Mouse (Mus musculus) small intestine, adult 2 months (tissue): ENCODE results near the gene Btnl1.

Source experiments
- CTCF ChIP-seq: fragments of 200-500 bp; IDR thresholded peaks from 2 replicates; pipeline ENCODE4 v1.5.1; 2012; ENCODE audit warnings: low read depth, mild to moderate bottlenecking, control low read depth, inconsistent platforms, low read length, moderate library complexity, mixed read lengths; ENCODE audit not compliant: insufficient replicate concordance, insufficient read length; ENCODE audit errors: extremely low read depth
- POLR2A ChIP-seq: fragments of 200-500 bp; IDR thresholded peaks from 2 replicates; pipeline ENCODE4 v1.6.1; 2012; ENCODE audit warnings: low read depth, mild to moderate bottlenecking, control low read depth, inconsistent platforms, low read length, moderate library complexity

- no peak for TF ChIP-seq POLR2A
- TF ChIP-seq CTCF = no peak
These were observed 3.8 kb upstream of the Btnl1 start for GRCm38 (mm10) chr17:34373055-34373709.
